Mouse (Mus musculus): ENCODE measurements around the gene Gm14296. TPM values are rescaled to one million over a fixed set of nuclear protein-coding genes. Genes with fewer than 3 reads are reported as not detected.
"Not testable (repeated sequence)": the region's sequence is repeated elsewhere in the genome, so short reads cannot be mapped to it uniquely, and the experiment has no call there.

The Gm14296 gene
- total RNA-seq (2018; cell fraction: chromatin; rRNA removed): 10 to 100 TPM in 25 of 26 experiments, 1 to 10 TPM in 1; 9.7 to 59.3 (median 27.9) TPM
- 1 to 10 TPM; 1.8 to 9.4 (median 4.4) TPM for total RNA-seq (2018; cell fraction: cytosol; rRNA removed)
- total RNA-seq (2018; cell fraction: nucleus; rRNA removed): 10 to 100 TPM in 19 of 26 experiments, 1 to 10 TPM in 7; 4.8 to 72.8 (median 14.5) TPM
- polyA plus RNA-seq (2018): 3.7 to 19.9 TPM (median 5.8 TPM) in 3 replicates

DNA sequence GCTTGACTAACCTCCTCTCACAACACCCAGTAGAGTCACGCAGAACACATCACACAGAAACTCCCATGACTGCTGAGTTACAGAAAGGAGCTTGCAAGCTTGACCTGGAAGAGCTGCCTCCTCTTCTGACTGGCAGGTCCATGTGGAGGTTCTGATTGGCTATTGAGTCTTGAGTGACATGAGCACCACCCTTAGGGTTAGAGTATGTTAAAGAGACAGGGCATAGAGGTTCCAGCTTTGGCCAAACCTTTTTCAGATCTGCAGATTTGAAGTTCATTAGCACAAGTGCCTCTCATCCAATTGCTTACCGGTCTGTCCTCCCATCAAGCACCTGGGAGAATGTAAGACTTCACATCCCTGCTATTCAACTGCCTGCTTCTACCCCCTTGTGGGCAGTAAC, at the start of gene Gm14296:
TSS of gene Gm14296 (minus strand) at position 101 of the 400 bp plus-strand sequence.
- WGBS (ENCODE audit: missing documents): no CpG with 5 or more reads among the region's 2 CpGs
- H3K79me2 ChIP-seq (ENCODE audit: inconsistent target); H3K4me3 ChIP-seq (ENCODE audit: inconsistent target); H3K36me3 ChIP-seq (ENCODE audit: inconsistent target); H3K27ac ChIP-seq: not testable (repeated sequence)

DNA sequence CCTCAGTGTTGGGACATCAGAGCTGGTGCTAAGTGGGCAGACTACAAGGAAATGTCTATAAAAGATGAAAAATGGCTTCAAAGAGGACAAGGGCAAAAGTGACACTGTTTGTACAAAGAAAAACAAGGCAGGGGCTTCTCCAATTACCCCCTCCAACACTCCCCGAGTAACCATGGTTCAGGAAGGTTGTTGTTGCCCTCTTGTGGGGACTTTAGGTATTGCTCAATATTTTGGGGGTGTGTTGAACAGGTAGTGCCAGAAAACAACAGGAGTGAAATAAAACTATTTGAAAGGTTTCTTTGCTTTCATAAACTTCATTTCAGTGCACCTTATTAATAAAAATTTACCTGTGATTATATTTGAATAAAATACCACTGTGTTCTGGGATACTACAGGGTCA, 22.1 kb downstream of the Gm14296 start:
- H3K36me3 ChIP-seq (ENCODE audit: inconsistent target); H3K27ac ChIP-seq; H3K79me2 ChIP-seq (ENCODE audit: inconsistent target); H3K4me3 ChIP-seq (ENCODE audit: inconsistent target): not testable (repeated sequence)
- WGBS (ENCODE audit: missing documents): no CpG with 5 or more reads among the region's 1 CpGs

Other genes starting within 250 kb of the Gm14296 start
- 15.4 to 26.2 TPM (median 25.0 TPM) in 3 replicates for gene Gm14305, start 219.5 kb downstream of the Gm14296 start, polyA plus RNA-seq (2018)
- 14.8 to 35.6 TPM (median 15.0 TPM) in 3 replicates for gene Gm14295, start 129.2 kb downstream of the Gm14296 start, polyA plus RNA-seq (2018)
- gene Gm14408, start 96.7 kb downstream of the Gm14296 start, polyA plus RNA-seq (2018): not detected in 3 replicates
- gene Gm14419, start 73.1 kb upstream of the Gm14296 start, polyA plus RNA-seq (2018): 3.3 to 12.6 TPM (median 4.8 TPM) in 3 replicates
- gene Gm14401, start 146.5 kb upstream of the Gm14296 start, polyA plus RNA-seq (2018): not detected in 3 replicates

Measured in macrophage (primary cell).